ENCODE assay signal across 21 mouse cellular contexts in the genomic region with DNA sequence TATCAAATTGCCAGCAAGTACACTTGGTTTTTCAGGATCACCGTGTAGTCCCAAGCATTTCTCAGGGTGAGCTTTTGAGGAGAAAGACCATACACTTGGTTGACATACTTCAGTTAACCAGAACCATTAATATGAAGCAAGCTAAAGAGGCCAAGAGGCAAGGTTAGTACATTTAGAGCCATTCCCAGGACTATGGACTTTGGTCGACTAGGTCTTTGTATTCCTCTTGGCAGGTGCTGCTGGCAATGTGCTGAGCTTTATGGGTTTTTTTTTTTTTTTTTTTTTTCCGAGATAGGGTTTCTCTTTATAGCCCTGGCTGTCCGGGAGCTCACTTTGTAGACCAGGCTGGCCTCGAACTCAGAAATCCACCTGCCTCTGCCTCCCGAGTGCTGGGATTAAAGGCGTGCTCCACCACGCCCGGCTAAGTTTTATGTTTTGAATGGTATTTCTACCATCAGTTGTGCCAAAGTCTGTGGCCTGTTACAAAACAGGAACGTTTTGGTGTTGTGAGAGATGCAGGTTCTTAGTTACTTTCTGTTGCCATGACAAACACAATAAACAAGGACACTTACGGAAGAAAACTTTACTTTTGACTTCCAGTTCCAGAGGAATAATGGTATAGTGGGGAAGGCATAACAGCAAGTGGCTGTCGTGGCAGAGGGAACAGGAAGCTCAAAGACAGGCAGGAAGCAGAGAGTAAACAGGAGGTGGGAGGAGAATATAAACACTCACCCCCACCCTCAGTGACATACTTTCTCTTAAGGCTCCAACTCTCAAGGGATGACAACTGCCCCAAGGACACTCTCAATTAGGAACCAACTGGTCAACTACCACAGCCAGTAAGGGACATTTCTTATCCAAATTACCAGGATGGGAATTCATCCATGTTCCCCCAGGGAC. TPM values are rescaled to one million over a fixed set of nuclear protein-coding genes. Genes with fewer than 3 reads are reported as not detected.
A peak's percentile ranks its signal among the peaks of the same experiment; 100 is the strongest.
DNase-seq lines count a peak whose midpoint lies in the region; ATAC-seq lines count a peak whose summit lies in the region.
"Had no signal": no experiment of that assay in that cellular context is flagged by ENCODE, and none has a peak within 500 bp of the region (broad histone marks: within the 10 kb centered on the region; RNA-seq: fewer than 3 reads in every experiment).

No protein-coding gene starts in this region.

- no peaks in the 10 kb centered on the region for H3K27me3 ChIP-seq in kidney, embryonic 16.5 days (ENCODE audit: insufficient read depth, low read length)
- no peaks in the 10 kb centered on the region for H3K27me3 ChIP-seq in neural tube, embryonic 15.5 days (replicated peaks)
- no peaks in the 10 kb centered on the region for H3K27me3 ChIP-seq in midbrain, embryonic 13.5 days
- H3K27me3 ChIP-seq: heart, embryonic 13.5 days; hindbrain, embryonic 15.5 days; limb, embryonic 12.5 days; lung, embryonic 15.5 days; midbrain, embryonic 15.5 days had no signal

- H3K27ac ChIP-seq in kidney, embryonic 16.5 days (ENCODE audit: low read length), result no peak overlapping the region
- H3K27ac ChIP-seq in neural tube, embryonic 15.5 days (replicated peaks), result no peak overlapping the region
- H3K27ac ChIP-seq in midbrain, embryonic 13.5 days, result no peak overlapping the region
- H3K27ac ChIP-seq: forebrain, embryonic 10.5 days; heart, embryonic 13.5 days; hindbrain, embryonic 15.5 days; limb, embryonic 12.5 days; lung, embryonic 15.5 days; midbrain, embryonic 15.5 days; stomach, postnatal 0 days had no signal

- peak; percentile 84 for DNase-seq in kidney, adult 9 months
- DNase-seq in induced T-regulatory cell, adult 2 months (ENCODE audit: low read depth), result peak; percentile 7
- DNase-seq in kidney, postnatal 14 days, result peak; percentile 31
- peak; percentile 34 for DNase-seq in lung, postnatal 14 days
- DNase-seq in cerebellum, adult 11 months, result no peak
- DNase-seq: adrenal gland, postnatal 36 days; B cell, adult 2 months; cerebellum, adult 2 months; forebrain, postnatal 0 days; heart, adult 11 months had no signal

- H3K4me2 ChIP-seq in kidney, embryonic 16.5 days (replicated peaks; ENCODE audit: low read depth, low read length), result no peak overlapping the region
- no peak overlapping the region for H3K4me2 ChIP-seq in neural tube, embryonic 15.5 days
- no peak overlapping the region for H3K4me2 ChIP-seq in midbrain, embryonic 13.5 days (replicated peaks)
- H3K4me2 ChIP-seq: heart, embryonic 13.5 days; hindbrain, embryonic 15.5 days; limb, embryonic 12.5 days; lung, embryonic 15.5 days; midbrain, embryonic 15.5 days had no signal

- H3K4me1 ChIP-seq in kidney, embryonic 16.5 days (ENCODE audit: insufficient read depth, low read length), result no peaks in the 10 kb centered on the region
- no peaks in the 10 kb centered on the region for H3K4me1 ChIP-seq in neural tube, embryonic 15.5 days
- H3K4me1 ChIP-seq in midbrain, embryonic 13.5 days (replicated peaks), result no peaks in the 10 kb centered on the region
- H3K4me1 ChIP-seq: forebrain, embryonic 10.5 days; heart, embryonic 13.5 days; hindbrain, embryonic 15.5 days; limb, embryonic 12.5 days; lung, embryonic 15.5 days; midbrain, embryonic 15.5 days had no signal

- WGBS in kidney, embryonic 16.5 days, result 76% methylated on average over 12 of the region's 12 CpGs
- WGBS in neural tube, embryonic 15.5 days, result 81% methylated on average over 12 of the region's 12 CpGs
- 89% methylated on average over 12 of the region's 12 CpGs for WGBS in midbrain, embryonic 13.5 days

- ATAC-seq in kidney, embryonic 16.5 days (ENCODE audit: low FRiP score, low TSS enrichment), result no peak
- ATAC-seq in neural tube, embryonic 15.5 days (ENCODE audit: low FRiP score), result no peak
- ATAC-seq in midbrain, embryonic 13.5 days, result no peak
- ATAC-seq: forebrain, postnatal 0 days; midbrain, embryonic 15.5 days had no signal

- no peaks in the 10 kb centered on the region for H3K9me3 ChIP-seq in kidney, embryonic 16.5 days (ENCODE audit: low read length)
- H3K9me3 ChIP-seq in neural tube, embryonic 15.5 days (replicated peaks), result no peaks in the 10 kb centered on the region
- H3K9me3 ChIP-seq in midbrain, embryonic 13.5 days, result no peaks in the 10 kb centered on the region
- H3K9me3 ChIP-seq: forebrain, embryonic 10.5 days; heart, embryonic 13.5 days; hindbrain, embryonic 15.5 days; limb, embryonic 12.5 days; lung, embryonic 15.5 days; megakaryocyte, embryonic 14.5 days; midbrain, embryonic 15.5 days had no signal

- H3K36me3 ChIP-seq in kidney, embryonic 16.5 days (ENCODE audit: insufficient read depth, low read length), result no peaks in the 10 kb centered on the region
- no peaks in the 10 kb centered on the region for H3K36me3 ChIP-seq in neural tube, embryonic 15.5 days
- H3K36me3 ChIP-seq in midbrain, embryonic 13.5 days, result no peaks in the 10 kb centered on the region
- H3K36me3 ChIP-seq: forebrain, embryonic 10.5 days; heart, embryonic 13.5 days; hindbrain, embryonic 15.5 days; limb, embryonic 12.5 days; lung, embryonic 15.5 days; midbrain, embryonic 15.5 days had no signal

- no peak overlapping the region for H3K9ac ChIP-seq in kidney, embryonic 16.5 days (replicated peaks; ENCODE audit: low read length)
- no peak overlapping the region for H3K9ac ChIP-seq in neural tube, embryonic 15.5 days (replicated peaks)
- no peak overlapping the region for H3K9ac ChIP-seq in midbrain, embryonic 13.5 days (replicated peaks)
- H3K9ac ChIP-seq: forebrain, postnatal 0 days; heart, embryonic 13.5 days; hindbrain, embryonic 15.5 days; limb, embryonic 12.5 days; lung, embryonic 15.5 days; midbrain, embryonic 15.5 days had no signal

- H3K4me3 ChIP-seq in kidney, embryonic 16.5 days (ENCODE audit: low read length), result no peak overlapping the region
- H3K4me3 ChIP-seq in neural tube, embryonic 15.5 days (replicated peaks), result no peak overlapping the region
- no peak overlapping the region for H3K4me3 ChIP-seq in midbrain, embryonic 13.5 days (replicated peaks)
- H3K4me3 ChIP-seq: forebrain, embryonic 10.5 days; heart, embryonic 13.5 days; hindbrain, embryonic 15.5 days; limb, embryonic 12.5 days; lung, embryonic 15.5 days; megakaryocyte, embryonic 14.5 days; midbrain, embryonic 15.5 days had no signal

RNA-seq across cellular contexts. Expression of gene Saa1, which starts 4.0 kb away (rescaled TPM):
- polyA plus RNA-seq in kidney, embryonic 16.5 days (2015; fragmentation: Nextera tagmentation; extraction: Ambion mirVana), result 2.3 and 2.5 TPM in 2 replicates
- 0.45 and 0.65 TPM in 2 replicates for polyA plus RNA-seq in neural tube, embryonic 15.5 days (2015; fragmentation: Nextera tagmentation; extraction: Ambion mirVana)
- polyA plus RNA-seq in midbrain, embryonic 13.5 days (2015; fragmentation: Nextera tagmentation; extraction: Ambion mirVana), result not detected in 2 replicates
- polyA plus RNA-seq: heart, embryonic 13.5 days; hindbrain, embryonic 15.5 days had no signal

RNA-seq across cellular contexts. Expression of gene Saa4, which starts 6.4 kb away (rescaled TPM):
- polyA plus RNA-seq in kidney, embryonic 16.5 days (2015; fragmentation: Nextera tagmentation; extraction: Ambion mirVana), result 0.08 TPM in 1 of 2 replicates, not detected in the other
- polyA plus RNA-seq in neural tube, embryonic 15.5 days (2015; fragmentation: Nextera tagmentation; extraction: Ambion mirVana), result not detected in 2 replicates
- polyA plus RNA-seq in midbrain, embryonic 13.5 days (2015; fragmentation: Nextera tagmentation; extraction: Ambion mirVana), result not detected in 2 replicates
- polyA plus RNA-seq: cerebellum, adult 2 months; forebrain, embryonic 10.5 days; forebrain, postnatal 0 days; heart, embryonic 13.5 days; hindbrain, embryonic 15.5 days; limb, embryonic 12.5 days; lung, embryonic 15.5 days; midbrain, embryonic 15.5 days; stomach, postnatal 0 days had no signal

RNA-seq across cellular contexts. Expression of gene Saa2, which starts 12.8 kb away (rescaled TPM):
- polyA plus RNA-seq in kidney, embryonic 16.5 days (2015; fragmentation: Nextera tagmentation; extraction: Ambion mirVana), result 0.63 TPM in 1 of 2 replicates, not detected in the other
- 0.24 TPM in 1 of 2 replicates, not detected in the other for polyA plus RNA-seq in neural tube, embryonic 15.5 days (2015; fragmentation: Nextera tagmentation; extraction: Ambion mirVana)
- not detected in 2 replicates for polyA plus RNA-seq in midbrain, embryonic 13.5 days (2015; fragmentation: Nextera tagmentation; extraction: Ambion mirVana)
- polyA plus RNA-seq: cerebellum, adult 2 months; forebrain, postnatal 0 days; heart, embryonic 13.5 days; lung, embryonic 15.5 days; midbrain, embryonic 15.5 days had no signal

RNA-seq across cellular contexts. Expression of gene Saa3, which starts 23.3 kb away (rescaled TPM):
- 0.57 TPM in 1 of 2 replicates, not detected in the other for polyA plus RNA-seq in kidney, embryonic 16.5 days (2015; fragmentation: Nextera tagmentation; extraction: Ambion mirVana)
- 0.29 and 0.51 TPM in 2 replicates for polyA plus RNA-seq in neural tube, embryonic 15.5 days (2015; fragmentation: Nextera tagmentation; extraction: Ambion mirVana)
- polyA plus RNA-seq in midbrain, embryonic 13.5 days (2015; fragmentation: Nextera tagmentation; extraction: Ambion mirVana), result 0.17 TPM in 1 of 2 replicates, not detected in the other
- polyA plus RNA-seq: cerebellum, adult 2 months; heart, embryonic 13.5 days had no signal

RNA-seq across cellular contexts. Expression of gene Saal1, which starts 28.3 kb away (rescaled TPM):
- polyA plus RNA-seq in kidney, embryonic 16.5 days (2015; fragmentation: Nextera tagmentation; extraction: Ambion mirVana), result 33.3 and 34.1 TPM in 2 replicates
- polyA plus RNA-seq in neural tube, embryonic 15.5 days (2015; fragmentation: Nextera tagmentation; extraction: Ambion mirVana), result 12.7 and 17.3 TPM in 2 replicates
- polyA plus RNA-seq in midbrain, embryonic 13.5 days (2015; fragmentation: Nextera tagmentation; extraction: Ambion mirVana), result 19.0 and 19.6 TPM in 2 replicates
